Mouse (Mus musculus) CH12F3 (cell line): ENCODE results near the gene Myo3b.

Source experiments
- in situ Hi-C: fragments of 300-500 bp; cut with MboI; formaldehyde crosslinking; loops from 2 replicates; pipeline ENCODE4 v1.14.3; 2020; ENCODE audit warnings: low sequenced_read_pairs

Gene Myo3b

DNA sequence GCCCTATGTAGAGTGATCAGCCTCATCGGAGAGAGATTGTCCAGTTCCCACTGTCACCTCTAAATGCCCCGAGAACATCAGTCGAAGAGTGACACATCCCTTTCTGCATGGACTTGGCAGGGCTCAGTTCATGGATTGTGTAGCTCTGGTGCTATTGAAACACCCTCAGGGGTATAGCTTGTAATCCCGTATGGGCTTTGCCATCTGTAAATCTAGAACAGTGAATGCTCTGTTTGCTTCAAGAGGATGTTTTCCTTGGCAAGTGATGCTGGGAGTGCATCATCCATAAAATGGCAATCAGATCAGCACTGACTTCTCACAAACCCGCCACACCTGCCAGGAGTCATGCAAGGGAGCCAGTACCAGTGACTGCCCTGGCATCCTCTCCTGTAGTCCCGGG is 380.4 kb downstream of the Myo3b start:
- in situ Hi-C loops, result no loop called here

DNA sequence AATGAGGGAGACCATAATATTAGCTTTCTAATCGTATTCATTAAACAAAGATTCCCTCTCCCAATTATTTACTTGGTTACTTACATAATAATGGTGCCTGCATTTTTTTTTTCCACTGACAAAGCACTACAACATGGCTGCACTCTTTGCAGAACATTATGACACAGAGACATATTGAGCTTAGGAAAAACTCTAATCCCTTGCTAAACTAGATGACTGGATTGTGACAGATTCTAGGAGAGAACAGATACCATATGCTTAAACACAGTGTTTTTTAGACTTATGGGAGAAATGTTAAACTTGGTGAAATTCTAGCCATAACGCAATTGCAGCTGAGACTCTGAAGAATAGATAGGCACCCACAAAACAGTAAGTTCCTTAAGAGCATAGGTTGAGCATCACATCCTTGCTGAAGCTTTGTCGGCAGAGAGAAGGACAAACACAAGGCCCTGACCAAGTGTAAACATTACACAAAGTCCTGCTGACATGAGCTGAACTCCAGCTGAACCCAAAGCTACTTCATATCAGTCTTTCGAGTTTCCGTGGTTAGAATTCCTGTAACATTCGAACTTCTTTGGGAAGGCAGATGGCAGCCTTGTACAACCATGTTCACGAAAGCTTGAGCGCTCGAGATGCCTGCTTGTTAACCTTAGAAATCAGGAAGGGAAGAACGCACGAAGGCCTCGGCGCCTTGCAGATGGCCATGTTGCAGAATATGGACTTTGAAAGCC is 382.4 kb downstream of the Myo3b start:
- in situ Hi-C loops, result no loop called here

DNA sequence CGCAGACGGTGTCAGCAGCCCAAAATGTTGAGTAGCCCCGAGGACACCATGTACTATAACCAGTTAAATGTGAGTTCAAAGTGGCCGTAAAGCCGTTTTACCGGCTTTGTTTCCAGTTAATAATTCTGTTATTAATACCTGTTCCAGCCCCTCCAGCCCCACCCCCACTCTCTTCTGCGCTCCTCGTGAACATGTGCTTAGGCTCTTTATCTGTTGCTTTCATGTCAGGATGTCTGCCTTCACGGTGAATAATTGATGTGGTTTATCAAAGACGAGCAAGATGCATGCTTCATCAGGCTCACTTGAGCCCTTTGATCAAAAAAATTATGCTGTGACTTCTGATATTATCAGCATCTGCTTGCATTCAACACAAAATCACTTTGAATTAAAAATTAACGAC is 386.7 kb downstream of the Myo3b start:
- in situ Hi-C loops, result no loop called here

DNA sequence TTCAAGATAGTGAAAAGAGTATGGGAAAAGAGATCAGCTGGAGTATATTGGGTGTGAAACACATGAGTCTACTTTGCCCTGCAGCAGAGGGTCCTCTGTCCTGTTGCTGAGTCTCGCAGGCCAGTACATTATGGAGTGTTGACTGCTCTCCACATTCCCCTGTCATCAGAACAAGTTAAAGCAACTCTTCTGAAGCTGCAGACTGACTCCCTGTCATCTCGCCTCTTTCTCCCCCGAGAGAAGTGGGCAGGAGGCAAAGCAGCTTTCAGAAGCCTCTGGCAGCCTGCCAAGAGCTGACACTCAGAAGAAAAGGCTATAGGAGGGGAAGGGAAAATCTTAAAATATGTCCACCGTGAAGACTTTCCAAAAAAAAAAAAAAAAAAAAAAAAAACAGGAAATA is 404.1 kb downstream of the Myo3b start:
- in situ Hi-C loops, result no loop called here

DNA sequence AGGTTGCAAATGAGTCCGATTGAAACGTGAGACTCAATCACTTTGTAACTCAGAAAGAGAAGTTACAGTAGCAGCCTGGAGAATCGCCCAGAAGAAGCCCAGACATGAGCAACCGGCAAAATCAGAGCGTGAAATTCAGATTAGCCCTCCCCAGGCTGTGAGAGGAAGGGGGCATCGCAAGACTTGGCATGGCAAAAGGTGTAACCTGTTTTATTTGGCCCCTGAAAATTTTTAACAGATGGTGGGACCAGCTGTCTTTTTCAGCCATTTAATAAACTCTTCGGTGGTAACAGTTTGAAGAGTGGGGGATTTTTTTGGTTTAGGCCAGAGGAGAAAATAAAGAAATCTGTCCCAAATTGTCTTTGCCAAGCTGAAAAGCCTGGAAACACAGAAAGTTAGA is 405.2 kb downstream of the Myo3b start:
- in situ Hi-C loops, result no loop called here

DNA sequence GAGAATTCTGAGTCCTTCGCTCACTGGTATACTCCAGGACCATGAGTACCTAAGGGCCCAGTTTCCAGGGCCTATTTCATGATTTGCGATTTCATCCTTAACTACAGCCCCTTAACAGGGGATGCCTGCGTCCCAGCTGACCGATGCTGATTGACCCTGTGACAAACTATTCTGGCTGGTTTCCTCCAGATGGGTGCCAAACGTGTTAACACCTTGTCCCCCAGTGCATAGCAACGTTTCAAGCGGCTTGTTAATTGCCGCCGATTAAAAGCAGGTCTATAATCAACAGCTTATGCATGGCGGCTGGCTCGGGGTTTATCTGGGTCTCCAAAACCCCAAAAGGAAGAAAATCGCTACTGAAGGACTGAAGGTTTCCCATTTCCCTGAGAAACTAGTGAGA is 417.3 kb downstream of the Myo3b start:
- in situ Hi-C loops, result no loop called here

DNA sequence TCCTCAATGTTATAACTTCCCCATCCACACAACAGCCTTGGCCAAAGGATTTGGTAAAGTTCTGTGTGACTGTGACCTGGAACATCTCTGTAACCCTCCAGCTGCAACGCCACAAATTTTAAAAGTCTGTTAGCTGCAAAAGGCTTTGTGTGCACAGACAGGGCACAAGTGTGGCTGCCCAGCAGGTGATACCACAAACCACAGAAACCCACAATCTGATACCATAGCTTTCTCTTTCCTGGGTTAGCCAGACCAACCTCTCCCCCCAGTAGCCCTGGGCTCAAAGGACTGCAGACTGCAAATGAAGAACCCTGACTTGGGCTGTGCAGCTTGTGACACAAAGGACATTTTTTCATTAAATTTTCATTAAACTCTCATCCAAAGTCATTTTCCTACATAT is 424.7 kb downstream of the Myo3b start:
- in situ Hi-C loops, result no loop called here

DNA sequence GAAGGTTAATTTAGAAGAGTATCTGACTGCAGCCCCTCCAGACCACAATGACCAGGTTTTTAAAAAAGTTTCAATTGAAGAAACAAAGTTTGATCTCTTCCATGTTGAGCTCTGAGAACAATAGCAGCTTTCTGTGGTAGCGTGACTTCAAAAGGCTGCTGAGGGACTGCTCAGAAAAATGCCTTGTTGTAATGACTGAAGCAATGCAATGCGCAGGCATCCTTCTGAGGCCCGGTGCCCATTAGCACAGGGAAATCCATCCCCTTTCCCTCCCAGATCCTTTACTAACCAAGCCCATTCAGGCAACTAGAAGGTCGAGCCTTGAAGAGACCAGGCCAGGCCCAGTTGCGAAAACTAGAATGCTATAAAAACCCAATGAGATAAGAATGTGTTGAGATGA is 432.2 kb downstream of the Myo3b start:
- in situ Hi-C loops, result no loop called here

DNA sequence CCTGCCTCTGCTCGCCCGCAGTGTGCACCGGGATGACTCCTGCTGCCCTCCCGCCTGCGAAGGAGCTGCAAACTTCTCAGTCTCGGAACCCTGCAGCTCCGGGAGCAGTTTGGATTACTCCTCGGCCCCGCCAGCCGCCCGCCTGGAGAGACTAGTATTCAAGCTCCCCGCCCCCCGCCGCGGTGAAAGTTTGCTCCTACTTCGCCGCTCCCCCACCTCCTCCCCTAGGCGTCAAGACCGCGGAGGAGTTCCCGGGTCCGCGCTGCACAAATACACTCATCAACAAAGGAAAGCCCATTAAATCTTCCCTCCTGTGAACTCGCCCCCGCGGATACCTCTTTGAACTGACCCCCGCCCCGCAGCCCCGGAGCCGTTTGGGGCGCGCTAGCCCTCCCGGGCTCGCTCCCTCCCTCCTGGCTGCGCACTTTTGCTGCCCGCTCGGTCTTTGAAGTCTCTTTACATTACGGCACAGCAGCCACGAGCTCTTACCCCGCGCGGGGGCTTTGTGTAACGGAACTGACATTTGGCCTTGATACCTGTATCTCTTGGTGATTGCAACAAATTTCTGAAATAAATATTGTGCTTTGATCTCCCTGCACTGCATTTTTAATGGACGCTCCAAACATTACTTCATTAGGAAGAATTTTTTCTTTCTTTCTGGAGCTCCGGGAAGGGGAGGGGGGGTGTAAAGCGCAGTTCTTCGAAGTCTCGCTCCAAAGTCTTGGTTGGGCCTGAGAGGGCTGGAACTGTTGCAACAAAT is 433.1 kb downstream of the Myo3b start:
- in situ Hi-C loops, result no loop called here
